Mouse (Mus musculus): Measurements from ENCODE around the gene Mgat4a.

DNA sequence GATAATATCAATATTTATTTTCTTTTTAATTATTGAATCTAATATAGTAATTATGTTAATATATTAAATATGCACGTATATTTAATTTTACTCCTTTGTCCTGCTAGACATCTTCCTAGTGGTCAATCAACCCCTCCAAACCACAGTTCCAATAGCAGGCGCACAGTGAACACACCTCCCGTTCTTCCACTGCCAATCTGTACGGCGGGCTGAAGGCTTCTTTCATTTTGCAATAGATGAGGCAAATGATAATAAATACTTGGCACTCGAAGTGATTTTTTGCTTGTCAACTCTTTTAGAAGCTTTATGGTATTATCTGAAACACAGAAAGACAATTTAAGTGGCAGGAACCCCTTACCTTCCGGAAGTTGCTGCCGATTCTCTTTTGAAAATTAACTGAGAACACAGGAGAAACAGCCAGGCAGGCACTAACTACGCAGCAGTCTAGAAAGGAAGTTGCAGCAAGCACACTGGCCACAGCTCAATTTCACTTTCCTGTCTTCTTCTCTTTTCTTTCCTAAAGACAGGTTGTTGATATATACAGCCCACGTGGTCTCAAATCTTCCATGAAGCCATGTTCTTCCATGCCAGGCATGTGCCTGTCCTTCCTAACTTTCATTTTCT is 45.0 kb downstream of the Mgat4a start:
- TF ChIP-seq GATA1 (IDR thresholded peaks at IDR 0.05; ENCODE audit: borderline replicate concordance, low read length) (no peak), CTCF (IDR thresholded peaks at IDR 0.05; ENCODE audit: low read depth, low read length) (no peak), POLR2AphosphoS5 (IDR thresholded peaks at IDR 0.05; ENCODE audit: insufficient replicate concordance, low read depth, low read length) (no peak), TAL1 (conservative IDR thresholded peaks at IDR 0.05; ENCODE audit: low read depth, low read length) (no peak)

Measured in G1E (cell line).